Mouse (Mus musculus): Measurements from ENCODE around the gene Srpx. TPM values are rescaled to one million over a fixed set of nuclear protein-coding genes. Genes with fewer than 3 reads are reported as not detected.

The Srpx gene
- polyA plus RNA-seq, 1 experiment from 2014 or later, result 6.8 TPM

DNA sequence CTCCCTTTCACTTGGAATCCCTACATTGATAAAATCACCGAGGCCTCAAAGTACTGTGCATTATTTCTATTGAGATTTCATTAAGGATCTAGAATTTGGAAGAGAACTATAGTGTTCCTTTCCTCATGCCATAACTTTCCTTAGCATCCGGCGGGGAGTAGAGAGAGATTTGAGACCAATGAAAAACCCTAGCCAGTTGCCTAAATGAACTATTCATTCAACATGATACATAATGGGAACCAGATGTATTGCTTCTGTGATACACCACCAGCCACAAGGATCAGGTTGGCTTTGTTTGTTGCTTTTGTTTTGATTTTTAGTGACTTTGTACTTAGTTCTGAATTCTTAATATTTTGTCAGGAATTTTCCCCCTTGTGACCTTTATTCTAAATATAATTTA, 37.1 kb downstream of the Srpx start:
- 33% methylated on average over 3 of the region's 3 CpGs for WGBS
- ATAC-seq (replicated peaks; ENCODE audit: insufficient number of reproducible peaks, low FRiP score, low TSS enrichment, low read depth) (no peak), DNase-seq (ENCODE audit: low spot score) (peak; percentile 56)
- Histone ChIP-seq H3K27ac (replicated peaks; ENCODE audit: low read depth, low read length) (no peak overlapping the region), H3K4me3 (ENCODE audit: low read depth, low read length) (no peak overlapping the region), H3K36me3 (replicated peaks; ENCODE audit: control insufficient read depth, insufficient read depth, low read depth, low read length) (no peaks in the 10 kb centered on the region), H3K4me1 (ENCODE audit: control insufficient read depth, insufficient read depth, low read length) (no peaks in the 10 kb centered on the region), H3K27me3 (ENCODE audit: control insufficient read depth, insufficient read depth, low read length) (no peaks in the 10 kb centered on the region), H3K9me3 (replicated peaks; ENCODE audit: control insufficient read depth, low read length) (no peaks in the 10 kb centered on the region), H3K4me2 (ENCODE audit: low read depth, low read length) (no peak overlapping the region), H3K9ac (replicated peaks; ENCODE audit: low read length) (no peak overlapping the region)

GRCm38 (mm10) chrX:10079981-10080380, 37.5 kb downstream of the Srpx start:
- ATAC-seq (replicated peaks; ENCODE audit: insufficient number of reproducible peaks, low FRiP score, low TSS enrichment, low read depth) (no peak; the same call in 1 of the 2 replicates), DNase-seq (ENCODE audit: low spot score) (peak; percentile 68)
- no peaks in the 10 kb centered on the region for H3K27me3 ChIP-seq (ENCODE audit: control insufficient read depth, insufficient read depth, low read length)
- no peak overlapping the region for H3K9ac ChIP-seq (replicated peaks; ENCODE audit: low read length)
- no peak overlapping the region for H3K27ac ChIP-seq (replicated peaks; ENCODE audit: low read depth, low read length)
- H3K4me1 ChIP-seq (ENCODE audit: control insufficient read depth, insufficient read depth, low read length), result no peaks in the 10 kb centered on the region
- no peaks in the 10 kb centered on the region for H3K9me3 ChIP-seq (replicated peaks; ENCODE audit: control insufficient read depth, low read length)
- no peaks in the 10 kb centered on the region for H3K36me3 ChIP-seq (replicated peaks; ENCODE audit: control insufficient read depth, insufficient read depth, low read depth, low read length)
- H3K4me2 ChIP-seq (ENCODE audit: low read depth, low read length), result no peak overlapping the region
- WGBS, result 38% methylated on average over 1 of the region's 1 CpGs
- no peak overlapping the region for H3K4me3 ChIP-seq (ENCODE audit: low read depth, low read length)

DNA sequence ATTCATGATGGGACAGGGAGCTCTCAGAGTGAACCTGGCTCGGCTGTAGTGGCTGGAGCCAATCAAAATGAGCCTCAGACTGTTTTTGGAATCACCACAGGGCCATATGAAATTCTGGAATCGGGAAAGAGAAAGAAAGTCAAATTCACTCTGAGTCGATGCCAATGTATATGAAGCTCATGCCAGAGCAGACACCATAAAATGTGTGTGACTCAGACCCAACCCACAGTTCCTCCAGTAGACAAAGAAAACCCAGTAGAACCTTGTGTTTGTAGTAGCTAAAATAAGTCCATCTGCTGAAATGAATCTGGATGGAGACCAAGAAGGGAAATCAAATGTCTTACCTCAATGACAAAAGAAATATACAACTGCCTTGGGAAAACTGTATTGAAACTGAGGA, 43.5 kb downstream of the Srpx start:
- Histone ChIP-seq H3K27ac (replicated peaks; ENCODE audit: low read depth, low read length) (no peak overlapping the region), H3K4me2 (ENCODE audit: low read depth, low read length) (no peak overlapping the region), H3K9me3 (replicated peaks; ENCODE audit: control insufficient read depth, low read length) (no peaks in the 10 kb centered on the region), H3K27me3 (ENCODE audit: control insufficient read depth, insufficient read depth, low read length) (no peaks in the 10 kb centered on the region), H3K4me3 (ENCODE audit: low read depth, low read length) (no peak overlapping the region), H3K9ac (replicated peaks; ENCODE audit: low read length) (no peak overlapping the region), H3K36me3 (replicated peaks; ENCODE audit: control insufficient read depth, insufficient read depth, low read depth, low read length) (no peaks in the 10 kb centered on the region), H3K4me1 (ENCODE audit: control insufficient read depth, insufficient read depth, low read length) (no peaks in the 10 kb centered on the region)
- DNase-seq (ENCODE audit: low spot score) (no peak), ATAC-seq (replicated peaks; ENCODE audit: insufficient number of reproducible peaks, low FRiP score, low TSS enrichment, low read depth) (no peak)
- 79% methylated on average over 3 of the region's 3 CpGs for WGBS

DNA sequence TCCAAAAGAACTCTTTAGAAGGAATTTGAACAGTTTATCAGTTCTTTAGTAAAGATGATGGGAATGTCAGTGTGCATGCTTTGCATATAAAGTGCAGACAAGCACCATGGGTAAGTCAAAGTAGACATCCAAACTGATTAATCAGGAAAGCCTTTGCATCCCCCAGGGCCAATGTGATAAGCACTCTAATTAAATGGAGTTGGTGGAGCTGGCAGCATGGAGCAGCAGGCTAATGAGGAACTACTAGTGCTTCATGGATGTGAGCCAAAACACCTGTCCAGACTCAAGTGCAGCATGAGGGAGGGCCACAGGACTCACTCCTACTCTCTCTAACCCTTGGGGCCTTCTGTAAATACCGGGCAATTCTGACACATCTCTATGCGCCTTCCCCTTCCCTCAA, 46.0 kb downstream of the Srpx start:
- Histone ChIP-seq H3K9ac (replicated peaks; ENCODE audit: low read length) (no peak overlapping the region), H3K4me3 (ENCODE audit: low read depth, low read length) (no peak overlapping the region), H3K9me3 (replicated peaks; ENCODE audit: control insufficient read depth, low read length) (no peaks in the 10 kb centered on the region), H3K4me2 (ENCODE audit: low read depth, low read length) (no peak overlapping the region), H3K4me1 (ENCODE audit: control insufficient read depth, insufficient read depth, low read length) (no peaks in the 10 kb centered on the region), H3K27ac (replicated peaks; ENCODE audit: low read depth, low read length) (no peak overlapping the region), H3K27me3 (ENCODE audit: control insufficient read depth, insufficient read depth, low read length) (no peaks in the 10 kb centered on the region), H3K36me3 (replicated peaks; ENCODE audit: control insufficient read depth, insufficient read depth, low read depth, low read length) (no peaks in the 10 kb centered on the region)
- ATAC-seq (replicated peaks; ENCODE audit: insufficient number of reproducible peaks, low FRiP score, low TSS enrichment, low read depth) (no peak), DNase-seq (ENCODE audit: low spot score) (no peak)
- 82% methylated on average over 2 of the region's 2 CpGs for WGBS

DNA sequence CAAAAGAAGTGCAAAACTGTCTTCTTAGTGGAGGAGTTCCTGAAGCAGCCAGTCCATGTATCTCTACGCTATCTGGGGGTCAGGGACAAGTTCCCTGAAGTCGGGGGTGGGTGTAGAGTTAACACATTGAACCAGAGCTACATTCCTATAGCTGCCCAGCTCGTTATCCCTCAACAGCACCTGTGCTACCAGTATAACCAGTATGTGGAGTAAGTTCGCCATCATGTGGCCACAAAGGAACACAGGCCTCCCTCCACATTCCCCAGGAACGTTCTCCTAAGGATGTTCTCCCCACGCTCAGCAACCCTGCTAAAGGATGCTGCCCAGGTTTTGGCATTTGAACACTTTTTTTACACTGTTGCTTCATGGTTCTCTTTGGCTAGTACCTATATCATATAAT, 46.8 kb downstream of the Srpx start:
- Histone ChIP-seq H3K4me2 (ENCODE audit: low read depth, low read length) (no peak overlapping the region), H3K27ac (replicated peaks; ENCODE audit: low read depth, low read length) (no peak overlapping the region), H3K27me3 (ENCODE audit: control insufficient read depth, insufficient read depth, low read length) (no peaks in the 10 kb centered on the region), H3K36me3 (replicated peaks; ENCODE audit: control insufficient read depth, insufficient read depth, low read depth, low read length) (no peaks in the 10 kb centered on the region), H3K4me3 (ENCODE audit: low read depth, low read length) (no peak overlapping the region), H3K9me3 (replicated peaks; ENCODE audit: control insufficient read depth, low read length) (no peaks in the 10 kb centered on the region), H3K9ac (replicated peaks; ENCODE audit: low read length) (no peak overlapping the region), H3K4me1 (ENCODE audit: control insufficient read depth, insufficient read depth, low read length) (no peaks in the 10 kb centered on the region)
- ATAC-seq (replicated peaks; ENCODE audit: insufficient number of reproducible peaks, low FRiP score, low TSS enrichment, low read depth), result no peak
- peak; percentile 32 for DNase-seq (ENCODE audit: low spot score)
- 29% methylated on average over 6 of the region's 6 CpGs for WGBS

- WGBS, result 77% methylated on average over 4 of the region's 4 CpGs
- Histone ChIP-seq H3K4me3 (ENCODE audit: low read depth, low read length) (no peak overlapping the region), H3K4me1 (ENCODE audit: control insufficient read depth, insufficient read depth, low read length) (no peaks in the 10 kb centered on the region), H3K4me2 (ENCODE audit: low read depth, low read length) (no peak overlapping the region), H3K9me3 (replicated peaks; ENCODE audit: control insufficient read depth, low read length) (no peaks in the 10 kb centered on the region), H3K27me3 (ENCODE audit: control insufficient read depth, insufficient read depth, low read length) (no peaks in the 10 kb centered on the region), H3K27ac (replicated peaks; ENCODE audit: low read depth, low read length) (no peak overlapping the region), H3K36me3 (replicated peaks; ENCODE audit: control insufficient read depth, insufficient read depth, low read depth, low read length) (no peaks in the 10 kb centered on the region), H3K9ac (replicated peaks; ENCODE audit: low read length) (no peak overlapping the region)
- no peak for ATAC-seq (replicated peaks; ENCODE audit: insufficient number of reproducible peaks, low FRiP score, low TSS enrichment, low read depth)
- no peak for DNase-seq (ENCODE audit: low spot score)
Measured at GRCm38 (mm10) chrX:10069405-10069804, 48.1 kb downstream of the Srpx start.

DNA sequence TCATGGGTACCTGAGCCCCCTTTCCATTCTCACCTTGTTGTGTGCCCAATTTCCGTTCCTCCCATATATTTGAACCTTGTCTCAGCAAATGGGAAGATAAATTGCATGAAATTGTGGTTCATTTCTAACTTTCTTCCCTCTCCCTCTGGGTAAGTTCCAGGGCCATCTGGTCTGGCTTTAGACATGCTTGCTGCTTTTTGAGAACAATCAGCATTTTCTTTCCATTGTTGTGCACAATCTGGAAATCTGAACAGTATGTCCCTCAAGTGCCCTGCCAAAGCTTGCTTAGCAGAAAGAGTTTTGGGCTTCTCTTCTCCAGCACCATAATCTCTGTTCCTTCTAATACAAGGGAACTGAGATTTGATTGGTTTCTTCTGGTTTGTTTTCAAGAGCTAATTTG, 53.7 kb downstream of the Srpx start:
- DNase-seq (ENCODE audit: low spot score) (no peak), ATAC-seq (replicated peaks; ENCODE audit: insufficient number of reproducible peaks, low FRiP score, low TSS enrichment, low read depth) (no peak)
- no peak overlapping the region for H3K4me3 ChIP-seq (ENCODE audit: low read depth, low read length)
- WGBS, result 83% methylated on average over 1 of the region's 1 CpGs
- no peaks in the 10 kb centered on the region for H3K9me3 ChIP-seq (replicated peaks; ENCODE audit: control insufficient read depth, low read length)
- H3K4me1 ChIP-seq (ENCODE audit: control insufficient read depth, insufficient read depth, low read length), result no peaks in the 10 kb centered on the region
- H3K36me3 ChIP-seq (replicated peaks; ENCODE audit: control insufficient read depth, insufficient read depth, low read depth, low read length), result no peaks in the 10 kb centered on the region
- no peak overlapping the region for H3K4me2 ChIP-seq (ENCODE audit: low read depth, low read length)
- H3K9ac ChIP-seq (replicated peaks; ENCODE audit: low read length), result no peak overlapping the region
- no peak overlapping the region for H3K27ac ChIP-seq (replicated peaks; ENCODE audit: low read depth, low read length)
- H3K27me3 ChIP-seq (ENCODE audit: control insufficient read depth, insufficient read depth, low read length), result no peaks in the 10 kb centered on the region

DNA sequence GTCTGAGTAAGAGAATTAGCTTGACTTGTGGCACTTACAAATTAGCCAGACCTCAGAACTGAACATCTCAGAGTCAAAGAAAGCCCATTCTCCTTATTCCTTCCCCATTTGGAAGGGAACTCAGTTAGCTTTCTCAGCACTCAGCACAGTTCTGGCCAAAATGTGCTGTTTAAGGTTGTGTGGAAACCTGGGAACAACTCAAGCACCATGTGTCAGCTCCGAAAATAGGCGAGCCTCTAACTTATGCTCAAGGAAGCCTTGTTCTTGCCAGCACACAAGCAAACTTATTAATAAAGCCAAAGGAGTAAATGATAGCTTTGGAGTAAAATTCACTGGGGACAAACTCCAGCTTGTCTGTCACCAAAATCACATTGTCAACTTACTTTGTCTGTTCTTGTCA, 54.1 kb downstream of the Srpx start:
- WGBS, result 94% methylated on average over 2 of the region's 2 CpGs
- Histone ChIP-seq H3K36me3 (replicated peaks; ENCODE audit: control insufficient read depth, insufficient read depth, low read depth, low read length) (no peaks in the 10 kb centered on the region), H3K9me3 (replicated peaks; ENCODE audit: control insufficient read depth, low read length) (no peaks in the 10 kb centered on the region), H3K4me1 (ENCODE audit: control insufficient read depth, insufficient read depth, low read length) (no peaks in the 10 kb centered on the region), H3K4me3 (ENCODE audit: low read depth, low read length) (no peak overlapping the region), H3K27ac (replicated peaks; ENCODE audit: low read depth, low read length) (no peak overlapping the region), H3K4me2 (ENCODE audit: low read depth, low read length) (no peak overlapping the region), H3K27me3 (ENCODE audit: control insufficient read depth, insufficient read depth, low read length) (no peaks in the 10 kb centered on the region), H3K9ac (replicated peaks; ENCODE audit: low read length) (no peak overlapping the region)
- DNase-seq (ENCODE audit: low spot score) (no peak), ATAC-seq (replicated peaks; ENCODE audit: insufficient number of reproducible peaks, low FRiP score, low TSS enrichment, low read depth) (no peak)
